Mouse (Mus musculus) myocyte (in vitro differentiated cells): Measurements from ENCODE around the gene Unc79.

ENCODE experiments used
- CEBPB ChIP-seq: IDR thresholded peaks from 2 replicates; pipeline ENCODE4 v1.6.1; 2011; ENCODE audit warnings: mild to moderate bottlenecking, moderate library complexity; ENCODE audit not compliant: poor library complexity, insufficient read depth, severe bottlenecking
- E2F4 ChIP-seq: IDR thresholded peaks from one replicate; pipeline ENCODE4 v1.6.1; 2011; ENCODE audit warnings: mild to moderate bottlenecking, control low read depth, moderate library complexity; ENCODE audit not compliant: insufficient read depth
- MAX ChIP-seq: IDR thresholded peaks from one replicate; pipeline ENCODE4 v1.6.1; 2011; ENCODE audit warnings: low read depth, mild to moderate bottlenecking, control low read depth
- MYOD1 ChIP-seq, 3 experiments: IDR thresholded peaks; one replicate each; pipeline ENCODE4 v1.6.1; 2011; ENCODE audit warnings: control low read depth in 2 of 3, low read depth in 2 of 3, mild to moderate bottlenecking in 2 of 3, moderate library complexity in 1 of 3; ENCODE audit not compliant: insufficient read length in 2 of 3, control insufficient read depth in 1 of 3
- MYOG ChIP-seq, 3 experiments: IDR thresholded peaks; one replicate each; pipeline ENCODE4 v1.6.1; 2011; ENCODE audit warnings: control low read depth in 2 of 3, low read depth in 2 of 3, mild to moderate bottlenecking in 2 of 3; ENCODE audit not compliant: insufficient read length in 2 of 3, control insufficient read depth in 1 of 3, insufficient read depth in 1 of 3
- POLR2A ChIP-seq: IDR thresholded peaks from one replicate; pipeline ENCODE4 v1.6.1; 2011; ENCODE audit warnings: low read depth, mild to moderate bottlenecking, control low read depth, moderate library complexity; ENCODE audit not compliant: insufficient read length
- POLR2AphosphoS2 ChIP-seq: IDR thresholded peaks from one replicate; pipeline ENCODE4 v1.6.1; 2011; ENCODE audit warnings: low read depth, control low read depth; ENCODE audit not compliant: insufficient read length
- REST ChIP-seq: IDR thresholded peaks from one replicate; pipeline ENCODE4 v1.6.1; 2011; ENCODE audit warnings: mild to moderate bottlenecking, control low read depth, moderate library complexity; ENCODE audit not compliant: insufficient read depth, insufficient read length
- SRF ChIP-seq: IDR thresholded peaks from one replicate; pipeline ENCODE4 v1.6.1; 2011; ENCODE audit warnings: low read depth; ENCODE audit not compliant: control insufficient read depth, insufficient read length
- TCF12 ChIP-seq: IDR thresholded peaks from one replicate; pipeline ENCODE4 v1.6.1; 2011; ENCODE audit warnings: mild to moderate bottlenecking, control low read depth; ENCODE audit not compliant: poor library complexity, insufficient read depth, severe bottlenecking
- USF1 ChIP-seq: IDR thresholded peaks from one replicate; pipeline ENCODE4 v1.6.1; 2011; ENCODE audit warnings: low read depth, mild to moderate bottlenecking, control low read depth, moderate library complexity

- TF ChIP-seq MAX: no peak
- TF ChIP-seq POLR2A: no peak
- TF ChIP-seq E2F4: no peak
- no peak for TF ChIP-seq SRF
- no peak for TF ChIP-seq POLR2AphosphoS2
- no peak for TF ChIP-seq USF1
- no peak for TF ChIP-seq REST
- no peak for TF ChIP-seq CEBPB
- no peak for TF ChIP-seq TCF12
- no peak for TF ChIP-seq MYOD1 (IDR thresholded peaks at IDR 0.05; ENCODE audit: control insufficient read depth in 1 of 3, insufficient read length in 2 of 3, low read depth in 2 of 3)
- TF ChIP-seq MYOG (IDR thresholded peaks at IDR 0.05; ENCODE audit: control insufficient read depth in 1 of 3, insufficient read depth in 1 of 3, insufficient read length in 2 of 3, low read depth in 2 of 3): no peak
Observed at GRCm38 (mm10) chr12:103143798-103144565, 195.3 kb downstream of the Unc79 start.
